Mouse (Mus musculus) forebrain, postnatal 0 days (tissue): ENCODE results near the gene Gm973. TPM values are rescaled to one million over a fixed set of nuclear protein-coding genes. Genes with fewer than 3 reads are reported as not detected.

Experiments used
- ATAC-seq: fragments of 200-750 bp; cut with Nextera tagmentation; 2 replicates; pipeline ENCODE4 v1.8.0; 2017; ENCODE audit warnings: mild to moderate bottlenecking, moderate library complexity
- DNase-seq: peaks from one replicate; pipeline ENCODE4 v3.0.0-alpha.2; 2015
- H3K27ac ChIP-seq: fragments of 300-500 bp; sonication (generic); 2 replicates; pipeline ENCODE4 v1.5.1; 2014; ENCODE audit warnings: low read depth, mild to moderate bottlenecking, antibody characterized with exemption, low read length, moderate library complexity, mixed read lengths
- H3K27me3 ChIP-seq: fragments of 300-500 bp; sonication (generic); 2 replicates; pipeline ENCODE4 v1.6.1; 2014; ENCODE audit warnings: mild to moderate bottlenecking, low read length, mixed read lengths; ENCODE audit not compliant: insufficient read depth
- H3K36me3 ChIP-seq: fragments of 300-500 bp; sonication (generic); 2 replicates; pipeline ENCODE4 v1.6.1; 2014; ENCODE audit warnings: mild to moderate bottlenecking, moderate library complexity; ENCODE audit not compliant: insufficient read depth
- H3K4me1 ChIP-seq: fragments of 300-500 bp; sonication (generic); 2 replicates; pipeline ENCODE4 v1.6.1; 2014; ENCODE audit warnings: antibody characterized with exemption; ENCODE audit not compliant: insufficient read depth
- H3K4me2 ChIP-seq: fragments of 300-500 bp; sonication (generic); 2 replicates; pipeline ENCODE4 v1.6.1; 2014; ENCODE audit warnings: low read depth, mild to moderate bottlenecking, moderate library complexity
- H3K4me3 ChIP-seq: fragments of 300-500 bp; sonication (generic); 2 replicates; pipeline ENCODE4 v1.5.1; 2014; ENCODE audit warnings: low read depth, low read length, mixed read lengths
- H3K9ac ChIP-seq: fragments of 300-500 bp; sonication (generic); 2 replicates; pipeline ENCODE4 v1.6.1; 2014; ENCODE audit warnings: mild to moderate bottlenecking
- H3K9me3 ChIP-seq: fragments of 300-500 bp; sonication (generic); 2 replicates; pipeline ENCODE4 v1.6.1; 2016; ENCODE audit warnings: low read length
- CTCF ChIP-seq: sonication (generic); IDR thresholded peaks from 2 replicates; pipeline ENCODE4 v1.5.1; 2016; ENCODE audit warnings: antibody characterized with exemption, control low read depth, low read depth
- WGBS: fragments of 180-500 bp; shearing (Covaris S2); extraction: QIAGEN DNeasy Blood & Tissue Kit; methylation state at CpG from one replicate; pipeline ENCODE4 v1.1.7; 2014; 5-methylcytosine and 5-hydroxymethylcytosine counted together
- polyA plus RNA-seq: library from polyadenylated mRNA; unstranded; fragments of >200 nt; fragmentation: Nextera tagmentation; extraction: Ambion mirVana; gene quantifications from 2 replicates; pipeline ENCODE4 v1.2.1, GENCODE M21; 2015
- total RNA-seq: library from RNA; depleted of rRNA; stranded (reverse); fragments of >200 nt; gene quantifications from 2 replicates; pipeline ENCODE4 v1.2.3, GENCODE M21; 2014

Gene Gm973
- total and polyA plus RNA-seq, 2 experiments from 2014 or later: 5.4 to 13.8 TPM

GRCm38 (mm10) chr1:59594586-59595266 is 78.7 kb downstream of the Gm973 start:
- H3K9me3 ChIP-seq: no peaks in the 10 kb centered on the region
- TF ChIP-seq CTCF: no peak
- 92% methylated on average over 11 of the region's 11 CpGs for WGBS

GRCm38 (mm10) chr1:59595609-59596008 is 79.5 kb downstream of the Gm973 start:
- DNase-seq (no peak), ATAC-seq (no peak)
- Histone ChIP-seq H3K27me3 (no peaks in the 10 kb centered on the region), H3K4me1 (peaks cover 10% of the 10 kb centered on the region; the same call in 1 of the 2 replicates), H3K27ac (no peak overlapping the region), H3K9me3 (no peaks in the 10 kb centered on the region), H3K9ac (no peak overlapping the region), H3K4me3 (no peak overlapping the region), H3K36me3 (no peaks in the 10 kb centered on the region), H3K4me2 (no peak overlapping the region)
- 88% methylated on average over 9 of the region's 9 CpGs for WGBS
- no peak for TF ChIP-seq CTCF

More at GRCm38 (mm10) chr1:59594586-59595266, 78.7 kb downstream of the Gm973 start:
- Histone ChIP-seq H3K4me2 (no peak overlapping the region), H3K27ac (no peak overlapping the region), H3K9ac (no peak overlapping the region), H3K4me3 (no peak overlapping the region), H3K36me3 (no peaks in the 10 kb centered on the region), H3K4me1 (peaks cover 10% of the 10 kb centered on the region; the same call in 1 of the 2 replicates), H3K27me3 (no peaks in the 10 kb centered on the region)
- ATAC-seq: no peak
- no peak for DNase-seq

- peak overlapping the region; percentile 62 for H3K27ac ChIP-seq
- ATAC-seq: peak; percentile 87
- no peaks in the 10 kb centered on the region for H3K27me3 ChIP-seq
- WGBS: 39% methylated on average over 11 of the region's 11 CpGs
- no peaks in the 10 kb centered on the region for H3K9me3 ChIP-seq
- H3K4me3 ChIP-seq: no peak overlapping the region
- DNase-seq: peak; percentile 81
- no peak overlapping the region for H3K9ac ChIP-seq
- H3K4me2 ChIP-seq: no peak overlapping the region
- no peak for TF ChIP-seq CTCF
- H3K36me3 ChIP-seq: no peaks in the 10 kb centered on the region
- peaks cover 11% of the 10 kb centered on the region; the same call in 1 of the 2 replicates for H3K4me1 ChIP-seq
Observed at GRCm38 (mm10) chr1:59602531-59603416, 86.7 kb downstream of the Gm973 start.

GRCm38 (mm10) chr1:59603417-59603712 is 87.3 kb downstream of the Gm973 start:
- TF ChIP-seq CTCF: no peak
- ATAC-seq: peak; percentile 57
- H3K36me3 ChIP-seq: no peaks in the 10 kb centered on the region
- no peaks in the 10 kb centered on the region for H3K9me3 ChIP-seq
- no peak overlapping the region for H3K4me3 ChIP-seq
- no peak overlapping the region for H3K27ac ChIP-seq
- no peak for DNase-seq
- no peak overlapping the region for H3K4me2 ChIP-seq
- no peak overlapping the region for H3K9ac ChIP-seq
- H3K4me1 ChIP-seq: peaks cover 11% of the 10 kb centered on the region; the same call in 1 of the 2 replicates
- WGBS: 75% methylated on average over 2 of the region's 2 CpGs
- no peaks in the 10 kb centered on the region for H3K27me3 ChIP-seq

GRCm38 (mm10) chr1:59603893-59604292 is 87.8 kb downstream of the Gm973 start:
- Histone ChIP-seq H3K36me3 (no peaks in the 10 kb centered on the region), H3K4me1 (peaks cover 11% of the 10 kb centered on the region; the same call in 1 of the 2 replicates), H3K4me3 (no peak overlapping the region), H3K27me3 (no peaks in the 10 kb centered on the region), H3K9me3 (no peaks in the 10 kb centered on the region), H3K27ac (no peak overlapping the region), H3K4me2 (no peak overlapping the region; the same call in 1 of the 2 replicates), H3K9ac (no peak overlapping the region)
- 25% methylated on average over 11 of the region's 11 CpGs for WGBS
- peak; percentile 40 for ATAC-seq
- TF ChIP-seq CTCF: peak; percentile 46; the same call in 1 of the 2 replicates
- DNase-seq: peak; percentile 34

GRCm38 (mm10) chr1:59606479-59606878 is 90.4 kb downstream of the Gm973 start:
- no peak overlapping the region for H3K27ac ChIP-seq
- peaks cover 11% of the 10 kb centered on the region; the same call in 1 of the 2 replicates for H3K4me1 ChIP-seq
- TF ChIP-seq CTCF: no peak
- no peak overlapping the region for H3K9ac ChIP-seq
- H3K4me2 ChIP-seq: no peak overlapping the region
- no peaks in the 10 kb centered on the region for H3K36me3 ChIP-seq
- H3K27me3 ChIP-seq: no peaks in the 10 kb centered on the region
- WGBS: 93% methylated on average over 13 of the region's 13 CpGs
- DNase-seq: no peak
- no peaks in the 10 kb centered on the region for H3K9me3 ChIP-seq
- no peak overlapping the region for H3K4me3 ChIP-seq
- no peak for ATAC-seq

- Histone ChIP-seq H3K27me3 (no peaks in the 10 kb centered on the region), H3K4me3 (no peak overlapping the region), H3K27ac (no peak overlapping the region), H3K9ac (no peak overlapping the region), H3K4me2 (no peak overlapping the region), H3K9me3 (no peaks in the 10 kb centered on the region), H3K36me3 (no peaks in the 10 kb centered on the region), H3K4me1 (peaks cover 11% of the 10 kb centered on the region; the same call in 1 of the 2 replicates)
- DNase-seq (no peak), ATAC-seq (no peak)
- 44% methylated on average over 7 of the region's 7 CpGs for WGBS
- TF ChIP-seq CTCF: no peak
Observed at GRCm38 (mm10) chr1:59607071-59607470, 91.0 kb downstream of the Gm973 start.
